Mouse (Mus musculus) heart, embryonic 11.5 days (tissue): ENCODE results near the gene P2rx1. TPM values are rescaled to one million over a fixed set of nuclear protein-coding genes. Genes with fewer than 3 reads are reported as not detected.

Experiments used
- ATAC-seq: fragments of 200-750 bp; cut with Nextera tagmentation; replicated peaks from 2 replicates; pipeline ENCODE4 v1.8.0; 2017; ENCODE audit warnings: moderate library complexity; ENCODE audit not compliant: insufficient number of reproducible peaks, low FRiP score, low TSS enrichment
- H3K27ac ChIP-seq: fragments of 300-500 bp; sonication (generic); 2 replicates; pipeline ENCODE4 v1.5.1; 2014; ENCODE audit warnings: mild to moderate bottlenecking, low read depth, low read length
- H3K27me3 ChIP-seq: fragments of 300-500 bp; sonication (generic); 2 replicates; pipeline ENCODE4 v1.6.1; 2014; ENCODE audit warnings: mild to moderate bottlenecking, low read length, mixed read lengths; ENCODE audit not compliant: control insufficient read depth, insufficient read depth
- H3K36me3 ChIP-seq: fragments of 300-500 bp; sonication (generic); 2 replicates; pipeline ENCODE4 v1.6.1; 2014; ENCODE audit warnings: mild to moderate bottlenecking, low read length, moderate library complexity, mixed read lengths; ENCODE audit not compliant: control insufficient read depth, insufficient read depth
- H3K4me1 ChIP-seq: fragments of 300-500 bp; sonication (generic); 2 replicates; pipeline ENCODE4 v1.6.1; 2014; ENCODE audit warnings: low read length; ENCODE audit not compliant: control insufficient read depth, insufficient read depth
- H3K4me2 ChIP-seq: fragments of 300-500 bp; sonication (generic); 2 replicates; pipeline ENCODE4 v1.6.1; 2014; ENCODE audit warnings: mild to moderate bottlenecking, moderate library complexity
- H3K4me3 ChIP-seq: fragments of 300-500 bp; sonication (generic); 2 replicates; pipeline ENCODE4 v1.5.1; 2014; ENCODE audit warnings: low read depth, low read length
- H3K9ac ChIP-seq: fragments of 300-500 bp; sonication (generic); 2 replicates; pipeline ENCODE4 v1.6.1; 2014; ENCODE audit warnings: mild to moderate bottlenecking, low read depth, low read length, moderate library complexity
- H3K9me3 ChIP-seq: fragments of 300-500 bp; sonication (generic); replicated peaks from 2 replicates; pipeline ENCODE4 v1.6.1; 2016; ENCODE audit warnings: low read length; ENCODE audit not compliant: control insufficient read depth
- WGBS: fragments of 180-500 bp; shearing (Covaris S2); extraction: QIAGEN DNeasy Blood & Tissue Kit; methylation state at CpG from one replicate; pipeline ENCODE4 v1.1.7; 2014; ENCODE audit not compliant: insufficient replicate concordance; 5-methylcytosine and 5-hydroxymethylcytosine counted together
- polyA plus RNA-seq: library from polyadenylated mRNA; unstranded; fragments of >200 nt; fragmentation: Nextera tagmentation; extraction: Ambion mirVana; gene quantifications from 2 replicates; pipeline ENCODE4 v1.2.1, GENCODE M21; 2014

Gene P2rx1
- polyA plus RNA-seq = 2.9 and 4.0 TPM in 2 replicates

DNA sequence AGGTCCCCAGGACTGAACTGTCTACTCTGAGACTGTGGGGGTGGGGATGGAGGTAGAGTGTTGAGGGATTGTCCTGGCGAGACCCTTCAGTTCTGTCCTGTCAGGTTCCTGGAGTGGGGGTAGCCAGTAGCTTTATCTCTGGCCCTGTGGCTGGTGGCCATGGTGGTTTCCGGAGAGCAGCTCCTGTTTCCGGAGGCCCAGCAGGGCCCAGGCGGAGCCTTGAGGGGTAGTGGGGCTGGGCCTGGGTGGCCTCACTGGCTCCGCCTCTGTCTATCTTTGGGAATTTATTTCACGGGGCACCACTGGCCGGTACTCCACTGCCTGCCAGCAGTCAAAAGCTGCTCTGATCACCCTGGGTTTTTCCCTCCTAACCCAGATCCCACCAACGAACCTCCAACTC is at the start of gene P2rx1:
TSS of gene P2rx1 (plus strand) at position 333 of the 400 bp plus-strand sequence.
- no peak within 1 kb of the TSS for H3K27ac ChIP-seq
- no peaks in the 10 kb centered on the region for H3K36me3 ChIP-seq
- H3K9me3 ChIP-seq = no peaks in the 10 kb centered on the region
- WGBS = 29% methylated on average over 8 of the region's 8 CpGs
- H3K4me1 ChIP-seq = peaks cover 14% of the 10 kb centered on the region
- no peak within 1 kb of the TSS for H3K9ac ChIP-seq
- no peak; the same call in 1 of the 2 replicates for ATAC-seq
- H3K27me3 ChIP-seq = no peaks in the 10 kb centered on the region
- 0 out of 2 replicates have a peak within 1 kb of the TSS, but pooled peaks have one; percentile 0 for H3K4me2 ChIP-seq
- H3K4me3 ChIP-seq = no peak within 1 kb of the TSS

DNA sequence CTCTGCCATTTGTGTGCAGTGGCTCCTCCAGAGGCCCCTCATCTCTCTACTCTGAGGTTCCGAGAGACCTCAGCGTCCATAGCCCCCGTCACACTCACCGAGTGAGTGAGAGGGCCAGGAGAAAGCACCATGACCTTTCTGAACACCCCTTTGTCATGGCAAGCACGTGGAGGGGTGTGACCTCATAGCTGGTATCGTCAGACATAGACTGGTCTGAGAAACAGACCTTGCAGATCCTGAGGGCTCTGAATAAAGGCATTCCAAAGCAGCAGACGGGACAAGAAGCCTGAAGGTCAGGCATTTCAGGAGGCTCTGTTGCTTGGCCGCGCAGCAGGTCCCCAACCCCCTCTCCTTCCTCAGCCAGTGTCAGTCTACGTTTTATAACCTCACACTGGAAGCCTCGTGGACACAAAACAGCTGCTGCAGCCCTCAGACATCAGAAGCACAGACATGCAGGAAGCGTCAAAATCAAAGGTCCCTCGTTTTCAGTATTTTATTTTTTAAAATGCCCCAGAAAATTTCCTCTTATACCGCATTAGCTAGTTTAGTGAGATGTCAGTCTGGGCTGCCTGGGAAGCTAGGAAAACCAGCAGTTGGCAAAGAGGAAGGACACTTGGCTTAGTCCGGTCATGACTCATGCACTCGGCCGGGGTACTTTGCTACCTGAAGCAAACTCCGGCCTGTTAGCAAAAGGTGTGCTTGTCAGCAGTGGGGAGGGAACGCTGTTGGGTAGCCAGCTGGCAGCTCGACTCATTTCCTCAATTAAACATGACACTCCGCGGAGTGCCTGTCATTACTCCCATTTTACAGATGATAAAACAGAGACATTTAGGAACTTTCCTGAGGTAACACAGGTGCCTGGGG is 47.5 kb upstream of the P2rx1 start:
- Histone ChIP-seq H3K4me1 (peaks cover 25% of the 10 kb centered on the region), H3K36me3 (no peaks in the 10 kb centered on the region), H3K27me3 (no peaks in the 10 kb centered on the region), H3K9me3 (no peaks in the 10 kb centered on the region), H3K4me2 (no peak overlapping the region), H3K27ac (peak overlapping the region; percentile 22), H3K9ac (0 out of 2 replicates have a peak overlapping the region, but pooled peaks have one; percentile 10), H3K4me3 (no peak overlapping the region)
- 62% methylated on average over 22 of the region's 22 CpGs for WGBS
- no peak for ATAC-seq

DNA sequence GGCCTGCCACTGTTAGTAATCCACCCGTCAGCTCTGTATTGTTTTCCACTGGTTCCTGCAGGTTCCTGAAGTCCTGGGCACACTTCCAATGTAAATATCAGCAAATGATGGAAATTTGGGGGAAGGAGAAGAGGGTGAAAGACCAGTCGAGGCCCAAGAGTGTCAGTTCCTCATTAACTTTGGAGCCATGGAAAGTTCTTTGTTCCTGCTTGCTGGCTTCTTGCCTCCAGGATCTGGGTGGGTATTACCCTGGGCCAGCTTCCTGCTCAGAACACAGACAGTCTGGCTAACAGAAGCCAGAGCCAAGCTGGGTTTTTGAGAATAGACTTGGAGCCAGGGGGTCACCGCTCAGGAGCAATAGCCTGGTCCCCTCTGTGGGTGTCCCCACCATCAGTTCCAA is 46.7 kb upstream of the P2rx1 start:
- Histone ChIP-seq H3K4me1 (peaks cover 21% of the 10 kb centered on the region), H3K9ac (no peak overlapping the region), H3K27me3 (no peaks in the 10 kb centered on the region), H3K36me3 (no peaks in the 10 kb centered on the region), H3K4me3 (no peak overlapping the region), H3K9me3 (no peaks in the 10 kb centered on the region), H3K4me2 (no peak overlapping the region), H3K27ac (peak overlapping the region; percentile 65)
- WGBS = 44% methylated on average over 3 of the region's 3 CpGs
- ATAC-seq = 0 out of 2 replicates have a peak, but pooled peaks have one; percentile 27

DNA sequence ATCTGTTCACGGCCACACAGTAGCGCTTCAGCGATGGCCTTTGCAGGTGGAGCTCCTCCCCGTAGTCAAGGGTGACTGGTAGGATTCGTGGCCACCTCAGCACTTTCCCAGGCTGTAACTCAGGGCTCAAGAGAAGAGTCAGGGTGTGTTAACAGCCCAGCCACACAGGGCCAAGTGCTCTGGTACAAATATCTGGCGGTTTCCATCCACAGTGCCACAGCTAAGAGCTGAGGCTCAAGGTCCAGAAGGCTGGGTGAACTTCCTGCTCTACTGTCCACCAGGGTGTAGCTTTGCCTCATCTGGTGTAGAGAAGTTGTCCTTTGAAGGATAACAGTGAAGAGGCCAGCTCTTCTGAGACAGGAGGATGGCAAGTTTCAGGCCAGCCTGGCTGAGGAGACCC is 46.2 kb upstream of the P2rx1 start:
- H3K27me3 ChIP-seq = no peaks in the 10 kb centered on the region
- no peak for ATAC-seq
- no peaks in the 10 kb centered on the region for H3K36me3 ChIP-seq
- no peak overlapping the region for H3K9ac ChIP-seq
- no peak overlapping the region for H3K4me2 ChIP-seq
- no peak overlapping the region for H3K4me3 ChIP-seq
- peak overlapping the region; percentile 65 for H3K27ac ChIP-seq
- peaks cover 21% of the 10 kb centered on the region for H3K4me1 ChIP-seq
- WGBS = 82% methylated on average over 6 of the region's 6 CpGs
- H3K9me3 ChIP-seq = no peaks in the 10 kb centered on the region

DNA sequence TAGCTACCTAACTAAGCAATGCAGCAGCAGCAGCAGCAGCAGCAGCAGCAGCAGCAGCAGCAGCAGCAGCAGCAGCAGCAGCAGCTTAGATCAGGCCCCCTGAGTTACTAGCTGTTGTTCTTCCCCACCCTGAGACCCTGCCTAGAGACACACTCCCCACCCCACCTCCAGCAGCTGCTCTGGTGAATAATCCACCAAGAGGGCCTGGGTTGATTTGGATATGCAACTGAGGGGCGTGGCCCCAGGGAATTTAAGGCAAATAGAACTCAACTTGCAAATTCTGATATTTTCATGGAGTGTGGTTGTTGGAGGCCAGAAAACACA is 45.8 kb upstream of the P2rx1 start:
- WGBS = 84% methylated on average over 1 of the region's 1 CpGs
- H3K27ac ChIP-seq = peak overlapping the region; percentile 65
- H3K9ac ChIP-seq = no peak overlapping the region
- H3K27me3 ChIP-seq = no peaks in the 10 kb centered on the region
- no peak overlapping the region for H3K4me3 ChIP-seq
- no peak overlapping the region for H3K4me2 ChIP-seq
- no peaks in the 10 kb centered on the region for H3K9me3 ChIP-seq
- H3K36me3 ChIP-seq = no peaks in the 10 kb centered on the region
- H3K4me1 ChIP-seq = peaks cover 21% of the 10 kb centered on the region
- no peak for ATAC-seq

DNA sequence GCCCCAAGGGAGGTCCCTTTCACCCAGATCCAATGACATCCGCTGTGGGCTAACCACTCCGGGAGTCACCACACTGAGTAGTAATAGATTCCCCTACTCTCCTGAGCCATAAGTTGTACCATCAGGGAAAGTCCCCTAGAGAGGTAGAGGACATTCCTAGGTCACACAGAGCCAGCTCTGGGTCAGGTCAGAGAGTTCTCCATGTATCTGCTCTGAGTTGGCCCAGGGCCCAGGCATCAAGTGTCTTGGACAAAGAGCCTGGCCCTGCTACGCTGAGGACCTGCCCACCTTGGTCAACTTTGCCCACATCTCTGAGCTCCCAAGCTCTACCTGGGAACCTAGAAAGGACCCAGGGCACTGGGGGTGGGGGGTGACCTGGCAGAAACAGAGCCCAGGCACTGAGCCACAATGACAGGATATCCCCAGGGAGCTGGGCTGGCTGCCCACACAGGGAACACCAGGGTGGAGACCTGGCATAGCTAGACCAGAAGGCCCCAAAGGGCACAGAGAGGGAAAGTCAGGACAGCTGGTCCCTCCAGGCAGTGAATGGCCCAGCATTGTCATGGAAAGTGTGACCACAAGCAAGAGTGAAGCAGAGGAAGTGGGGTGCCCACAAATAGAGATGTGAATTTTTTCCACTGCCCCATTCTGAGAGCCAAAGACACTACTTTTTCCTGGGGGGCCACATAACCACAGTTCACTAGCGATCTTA is 45.3 kb upstream of the P2rx1 start:
- no peak overlapping the region for H3K4me3 ChIP-seq
- no peak overlapping the region for H3K9ac ChIP-seq
- no peak for ATAC-seq
- H3K9me3 ChIP-seq = no peaks in the 10 kb centered on the region
- H3K4me1 ChIP-seq = peaks cover 21% of the 10 kb centered on the region
- H3K36me3 ChIP-seq = no peaks in the 10 kb centered on the region
- H3K4me2 ChIP-seq = no peak overlapping the region
- peak overlapping the region; percentile 5; the same call in 1 of the 2 replicates for H3K27ac ChIP-seq
- 64% methylated on average over 4 of the region's 4 CpGs for WGBS
- no peaks in the 10 kb centered on the region for H3K27me3 ChIP-seq

DNA sequence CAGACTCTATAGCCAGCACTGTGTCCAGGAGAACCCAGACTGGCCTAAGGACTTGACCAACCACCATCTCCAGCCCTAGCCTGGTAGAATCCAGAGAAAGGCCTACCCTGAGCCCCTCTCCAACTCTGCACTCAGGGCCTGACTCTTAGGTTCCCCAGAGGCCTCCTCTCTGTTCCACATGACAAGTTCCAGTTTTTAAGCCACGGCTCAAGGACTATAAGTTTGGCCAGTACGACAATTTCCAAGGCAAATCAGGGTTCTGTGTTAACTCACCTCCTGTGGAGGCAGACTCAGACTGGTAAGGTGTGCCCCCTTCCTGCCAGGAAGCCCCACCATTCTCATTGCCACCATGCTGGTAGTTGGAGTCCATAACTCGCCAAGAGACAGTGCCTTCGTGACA is 44.7 kb upstream of the P2rx1 start:
- no peak overlapping the region for H3K4me2 ChIP-seq
- WGBS = 87% methylated on average over 4 of the region's 4 CpGs
- H3K4me1 ChIP-seq = peaks cover 21% of the 10 kb centered on the region
- no peak for ATAC-seq
- no peak overlapping the region for H3K4me3 ChIP-seq
- no peaks in the 10 kb centered on the region for H3K36me3 ChIP-seq
- H3K27me3 ChIP-seq = peaks cover 3% of the 10 kb centered on the region
- no peak overlapping the region for H3K27ac ChIP-seq
- H3K9ac ChIP-seq = no peak overlapping the region
- H3K9me3 ChIP-seq = no peaks in the 10 kb centered on the region

DNA sequence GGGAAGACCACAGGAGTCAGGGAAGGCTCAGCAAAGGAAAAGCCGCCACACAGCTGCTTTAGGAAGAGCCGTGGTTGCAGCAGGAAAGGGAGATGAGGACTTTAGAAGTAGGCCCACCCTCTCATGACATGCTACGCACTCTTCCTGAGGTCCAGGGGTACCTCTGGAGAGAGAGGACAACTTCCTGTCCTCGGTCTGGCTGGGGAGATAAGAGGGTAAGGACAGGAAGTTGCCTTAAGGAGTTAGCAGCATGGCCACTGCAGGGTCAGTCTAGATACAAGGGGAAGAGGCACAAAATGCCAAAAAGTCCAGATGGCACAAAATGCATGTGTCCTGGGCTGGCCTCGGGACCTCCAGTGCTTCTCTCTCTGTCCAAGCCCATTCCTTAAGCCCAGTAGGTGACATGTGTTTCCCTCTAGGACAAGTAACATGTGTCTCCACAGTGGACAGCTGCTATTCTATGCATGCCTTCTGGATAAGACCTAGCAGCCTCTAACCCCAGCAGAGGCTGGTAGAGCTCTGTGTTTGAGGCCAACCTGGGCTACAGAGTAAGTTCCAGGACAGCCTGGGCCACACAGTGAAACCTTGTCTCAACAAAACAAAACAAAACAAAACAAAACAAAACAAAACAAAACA is 43.4 kb upstream of the P2rx1 start:
- H3K27ac ChIP-seq = peak overlapping the region; percentile 4; the same call in 1 of the 2 replicates

More for the DNA sequence above, 43.4 kb upstream of the P2rx1 start:
- Histone ChIP-seq H3K4me2 (no peak overlapping the region), H3K27me3 (peaks cover 14% of the 10 kb centered on the region), H3K9me3 (no peaks in the 10 kb centered on the region), H3K9ac (no peak overlapping the region), H3K36me3 (no peaks in the 10 kb centered on the region), H3K4me3 (no peak overlapping the region), H3K4me1 (peaks cover 21% of the 10 kb centered on the region)
- ATAC-seq = no peak; the same call in 1 of the 2 replicates
- WGBS = 38% methylated on average over 5 of the region's 5 CpGs
